Mouse (Mus musculus) hindbrain, embryonic 14.5 days (tissue): ENCODE data around the gene Traf2. TPM values are rescaled to one million over a fixed set of nuclear protein-coding genes. Genes with fewer than 3 reads are reported as not detected.

Source experiments
- ATAC-seq: fragments of 200-750 bp; cut with Nextera tagmentation; 2 replicates; pipeline ENCODE4 v1.8.0; 2017; ENCODE audit warnings: moderate number of reproducible peaks, mild to moderate bottlenecking, moderate TSS enrichment, moderate library complexity; ENCODE audit not compliant: low FRiP score
- DNase-seq: peaks from one replicate; pipeline ENCODE4 v3.0.0-alpha.2; 2015; ENCODE audit warnings: low spot score
- H3K27ac ChIP-seq: fragments of 300-500 bp; sonication (generic); 2 replicates; pipeline ENCODE4 v1.5.1; 2014; ENCODE audit warnings: mild to moderate bottlenecking, moderate library complexity
- H3K27me3 ChIP-seq: fragments of 300-500 bp; sonication (generic); 2 replicates; pipeline ENCODE4 v1.6.1; 2014; ENCODE audit warnings: mild to moderate bottlenecking, low read length, mixed read lengths; ENCODE audit not compliant: control insufficient read depth, insufficient read depth
- H3K36me3 ChIP-seq: fragments of 300-500 bp; sonication (generic); replicated peaks from 2 replicates; pipeline ENCODE4 v1.6.1; 2014; ENCODE audit not compliant: control insufficient read depth, insufficient read depth
- H3K4me1 ChIP-seq: fragments of 300-500 bp; sonication (generic); replicated peaks from 2 replicates; pipeline ENCODE4 v1.6.1; 2014; ENCODE audit warnings: antibody characterized with exemption, low read length, mixed read lengths; ENCODE audit not compliant: control insufficient read depth, insufficient read depth
- H3K4me2 ChIP-seq: fragments of 300-500 bp; sonication (generic); replicated peaks from 2 replicates; pipeline ENCODE4 v1.6.1; 2014; ENCODE audit warnings: mild to moderate bottlenecking, moderate library complexity
- H3K4me3 ChIP-seq: fragments of 300-500 bp; sonication (generic); replicated peaks from 2 replicates; pipeline ENCODE4 v1.5.1; 2014; ENCODE audit warnings: mild to moderate bottlenecking, low read length
- H3K9ac ChIP-seq: fragments of 300-500 bp; sonication (generic); 2 replicates; pipeline ENCODE4 v1.6.1; 2014
- H3K9me3 ChIP-seq: fragments of 300-500 bp; sonication (generic); 2 replicates; pipeline ENCODE4 v1.6.1; 2016; ENCODE audit warnings: low read length; ENCODE audit not compliant: control insufficient read depth
- WGBS: fragments of 180-500 bp; shearing (Covaris S2); extraction: QIAGEN DNeasy Blood & Tissue Kit; methylation state at CpG from one replicate; pipeline ENCODE4 v1.1.7; 2014; 5-methylcytosine and 5-hydroxymethylcytosine counted together
- polyA plus RNA-seq: library from polyadenylated mRNA; unstranded; fragments of >200 nt; fragmentation: Nextera tagmentation; extraction: Ambion mirVana; gene quantifications from 2 replicates; pipeline ENCODE4 v1.2.1, GENCODE M21; 2014

Gene Traf2
- polyA plus RNA-seq = 15.6 and 16.3 TPM in 2 replicates

DNA sequence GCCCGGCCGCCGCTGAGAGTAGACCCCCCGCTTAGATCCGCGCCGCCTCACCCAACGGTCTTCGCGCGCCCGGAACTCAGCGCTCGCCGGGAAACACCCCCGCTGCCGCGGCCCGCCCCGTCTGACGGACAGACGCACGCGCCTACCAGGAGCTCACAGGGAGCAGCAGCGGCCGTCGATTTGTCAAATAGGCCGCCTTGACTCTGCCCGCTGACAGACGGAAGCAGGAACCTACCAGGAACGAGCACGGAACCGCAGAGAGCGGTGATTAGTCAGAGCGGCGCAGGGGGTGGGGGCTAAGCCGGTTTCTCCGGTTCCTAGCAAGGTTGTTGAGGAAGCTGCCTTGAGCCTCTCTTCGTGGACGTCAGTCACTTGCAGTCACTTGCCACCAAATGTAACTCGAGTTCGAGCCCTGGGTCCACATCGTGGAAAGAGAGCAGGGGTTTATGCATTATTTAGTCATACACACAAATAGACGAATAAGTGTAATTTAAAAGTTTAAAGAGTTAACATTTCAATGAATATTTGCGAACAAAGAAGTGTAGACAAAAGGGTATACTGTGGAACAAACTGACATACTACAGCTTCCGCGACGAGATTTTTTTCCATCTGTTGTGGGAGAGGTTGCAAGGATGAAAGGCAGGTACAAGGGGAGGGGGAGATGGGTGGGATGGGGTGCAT, at the start of gene Traf2:
Gene Traf2, minus strand, starts transcription at position 130 of the 681 bp plus-strand sequence.
- 0 out of 2 replicates have a peak, but pooled peaks cover 6% of the 10 kb centered on the region for H3K4me1 ChIP-seq
- no peaks in the 10 kb centered on the region for H3K36me3 ChIP-seq
- H3K9me3 ChIP-seq = no peaks in the 10 kb centered on the region
- H3K4me3 ChIP-seq = peak within 1 kb of the TSS; percentile 65
- no peaks in the 10 kb centered on the region for H3K27me3 ChIP-seq
- 3% methylated on average over 48 of the region's 48 CpGs for WGBS
- peak; percentile 97 for DNase-seq
- peak within 1 kb of the TSS; percentile 68 for H3K9ac ChIP-seq
- H3K27ac ChIP-seq = no peak within 1 kb of the TSS
- peak within 1 kb of the TSS; percentile 76 for H3K4me2 ChIP-seq
- ATAC-seq = peak; percentile 100

DNA sequence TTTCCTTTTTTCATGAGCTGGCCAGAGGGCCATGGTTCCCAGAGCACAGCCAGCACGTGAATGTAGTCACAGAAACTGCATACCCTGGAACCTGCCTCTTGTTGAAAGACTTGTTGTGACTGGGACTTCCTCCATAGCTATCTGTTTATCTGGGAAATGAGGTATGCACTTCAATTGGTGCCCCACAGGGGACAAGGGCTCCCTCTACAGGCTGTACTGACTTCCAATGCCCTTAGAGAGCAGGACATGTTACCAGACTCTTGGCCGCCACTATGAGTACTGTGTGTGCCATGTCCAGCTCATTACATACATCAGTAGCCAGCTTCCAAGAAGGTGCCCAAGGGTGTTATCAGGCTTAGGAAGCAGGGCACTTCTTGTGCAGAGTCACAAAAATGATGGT, 45.1 kb upstream of the Traf2 start:
- 97% methylated on average over 2 of the region's 2 CpGs for WGBS
- H3K4me3 ChIP-seq = no peak overlapping the region
- DNase-seq = no peak
- H3K27me3 ChIP-seq = no peaks in the 10 kb centered on the region
- peaks cover 92% of the 10 kb centered on the region for H3K36me3 ChIP-seq
- H3K4me2 ChIP-seq = no peak overlapping the region
- H3K9ac ChIP-seq = no peak overlapping the region
- no peak for ATAC-seq
- no peak overlapping the region for H3K27ac ChIP-seq
- no peaks in the 10 kb centered on the region for H3K4me1 ChIP-seq
- no peaks in the 10 kb centered on the region for H3K9me3 ChIP-seq

DNA sequence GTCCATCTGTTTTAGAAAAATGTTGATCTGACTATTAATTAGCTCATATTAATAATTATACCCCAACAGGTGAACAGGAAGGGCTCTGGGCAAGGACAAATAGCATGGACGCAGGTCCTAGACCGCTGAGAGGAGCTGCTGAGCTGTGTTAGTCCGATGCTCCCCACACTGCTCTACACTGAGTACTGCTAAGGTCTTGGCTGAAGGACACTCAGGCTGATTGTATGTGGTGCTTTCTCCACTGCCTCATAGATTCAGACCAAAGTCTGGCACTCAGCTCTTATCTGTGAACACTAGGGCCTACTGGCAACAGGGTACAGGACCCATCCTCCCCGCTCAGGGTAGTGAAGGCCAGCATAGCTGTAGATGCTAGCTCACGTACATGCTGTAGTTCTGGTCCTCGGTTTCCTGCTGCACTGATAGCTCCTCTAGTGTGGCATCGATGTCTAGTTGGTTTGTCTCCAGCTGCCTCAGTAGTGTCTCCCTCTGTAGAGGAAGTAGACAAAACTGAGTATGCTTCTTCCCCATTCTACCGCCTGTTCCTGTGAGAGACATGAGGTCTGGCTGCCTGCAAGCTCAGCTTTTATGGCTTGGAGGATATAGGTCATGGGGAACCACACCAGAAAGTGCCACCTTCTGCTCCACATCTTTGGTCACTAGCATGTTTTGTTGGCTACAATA, 41.6 kb upstream of the Traf2 start:
- Histone ChIP-seq H3K27ac (no peak overlapping the region), H3K27me3 (no peaks in the 10 kb centered on the region), H3K4me2 (no peak overlapping the region), H3K9ac (no peak overlapping the region), H3K4me1 (no peaks in the 10 kb centered on the region), H3K9me3 (no peaks in the 10 kb centered on the region), H3K36me3 (peaks cover 89% of the 10 kb centered on the region), H3K4me3 (no peak overlapping the region)
- DNase-seq (no peak), ATAC-seq (no peak)
- WGBS = 95% methylated on average over 8 of the region's 8 CpGs

DNA sequence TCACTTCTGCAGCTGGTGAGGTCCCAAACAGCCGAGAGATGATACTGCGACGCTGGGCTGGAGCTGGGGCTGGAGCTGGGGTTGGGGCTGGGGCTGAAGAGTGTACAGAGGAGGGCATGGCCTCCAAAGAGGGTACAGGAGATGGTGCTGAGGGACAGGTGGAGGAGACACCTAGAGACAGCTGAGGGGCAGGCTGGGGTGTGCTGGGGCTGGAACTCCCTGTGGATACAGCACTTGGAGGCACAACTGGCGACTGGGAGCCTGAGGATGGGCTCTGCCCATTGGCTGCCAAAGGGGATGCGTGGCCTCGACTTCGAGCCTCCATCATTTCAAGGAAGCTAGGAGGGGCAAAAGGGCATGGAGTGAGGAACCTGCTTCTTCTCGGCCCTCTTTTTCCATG, 40.5 kb upstream of the Traf2 start:
- Histone ChIP-seq H3K36me3 (peaks cover 86% of the 10 kb centered on the region), H3K4me1 (peaks cover 9% of the 10 kb centered on the region), H3K27me3 (no peaks in the 10 kb centered on the region), H3K27ac (no peak overlapping the region), H3K9ac (no peak overlapping the region), H3K4me2 (no peak overlapping the region), H3K9me3 (no peaks in the 10 kb centered on the region), H3K4me3 (no peak overlapping the region)
- DNase-seq (no peak), ATAC-seq (no peak)
- 96% methylated on average over 8 of the region's 8 CpGs for WGBS

DNA sequence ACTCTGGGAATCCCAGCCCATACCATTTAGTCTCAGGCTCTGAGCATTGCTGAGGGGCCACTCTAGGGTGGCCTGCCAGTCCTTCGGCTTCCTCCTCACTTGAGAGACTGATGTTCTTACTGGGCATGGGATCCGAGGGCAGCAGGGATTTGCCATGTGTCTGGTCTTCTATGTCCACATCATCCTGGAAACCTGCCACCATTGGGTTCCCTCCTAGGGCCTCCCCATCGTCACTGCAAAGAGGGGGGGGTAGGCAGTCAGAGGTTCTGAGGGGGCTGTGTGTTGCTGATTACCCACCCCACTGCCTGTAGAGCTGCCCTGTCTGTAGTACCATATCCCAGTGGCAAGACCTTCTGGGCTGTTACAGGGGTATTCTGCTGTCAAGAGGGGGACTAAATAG, 38.9 kb upstream of the Traf2 start:
- Histone ChIP-seq H3K4me2 (no peak overlapping the region), H3K9ac (no peak overlapping the region), H3K4me3 (no peak overlapping the region), H3K36me3 (peaks cover 69% of the 10 kb centered on the region), H3K27ac (no peak overlapping the region), H3K9me3 (no peaks in the 10 kb centered on the region), H3K4me1 (peaks cover 19% of the 10 kb centered on the region), H3K27me3 (peaks cover 4% of the 10 kb centered on the region)
- ATAC-seq (no peak), DNase-seq (no peak)
- WGBS = 87% methylated on average over 3 of the region's 3 CpGs

DNA sequence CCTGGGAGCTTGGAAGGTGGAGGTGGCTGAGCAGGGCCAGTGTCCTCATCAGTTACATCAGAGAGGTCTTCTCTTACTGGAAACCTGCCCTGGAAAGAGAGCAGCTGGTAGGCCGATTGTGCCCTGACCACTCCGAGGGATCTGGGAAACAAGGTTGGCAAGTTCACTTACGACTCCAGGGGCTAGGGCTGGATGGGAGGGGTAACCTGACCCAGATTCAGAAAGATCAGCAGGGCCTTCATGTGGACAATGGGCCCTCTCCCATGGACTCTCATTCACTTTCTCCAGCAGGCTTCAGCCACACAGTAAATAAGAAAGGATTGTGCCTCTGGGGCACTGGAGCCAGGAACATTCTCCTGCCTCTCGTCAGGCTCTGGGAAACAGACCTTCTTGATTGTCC, 38.1 kb upstream of the Traf2 start:
- no peaks in the 10 kb centered on the region for H3K9me3 ChIP-seq
- peaks cover 61% of the 10 kb centered on the region for H3K36me3 ChIP-seq
- no peak overlapping the region for H3K9ac ChIP-seq
- H3K4me1 ChIP-seq = peaks cover 24% of the 10 kb centered on the region
- no peak overlapping the region for H3K4me2 ChIP-seq
- peaks cover 11% of the 10 kb centered on the region for H3K27me3 ChIP-seq
- no peak for ATAC-seq
- H3K27ac ChIP-seq = no peak overlapping the region
- no peak overlapping the region for H3K4me3 ChIP-seq
- 86% methylated on average over 4 of the region's 4 CpGs for WGBS
- no peak for DNase-seq

DNA sequence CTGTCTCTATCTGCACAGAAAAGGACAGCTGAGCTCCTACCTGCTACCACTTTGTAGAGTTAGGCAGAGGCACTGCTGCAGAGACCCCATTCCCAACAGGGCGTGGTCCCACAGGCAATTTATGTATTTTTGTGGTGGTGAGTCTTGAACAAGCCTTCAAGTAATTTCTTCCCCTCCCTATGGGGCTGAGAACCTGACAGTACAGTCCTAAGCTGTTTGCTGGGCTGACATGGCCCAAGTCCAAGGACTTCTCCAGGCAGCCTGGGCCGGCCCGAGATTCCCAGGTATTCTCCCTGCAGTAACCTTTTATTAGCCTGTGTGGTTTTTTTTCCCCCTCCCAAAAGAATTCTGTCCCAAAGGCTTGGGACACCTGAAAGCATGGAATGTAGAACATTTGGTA, 37.4 kb upstream of the Traf2 start:
- DNase-seq (no peak), ATAC-seq (no peak)
- 96% methylated on average over 3 of the region's 3 CpGs for WGBS

DNA sequence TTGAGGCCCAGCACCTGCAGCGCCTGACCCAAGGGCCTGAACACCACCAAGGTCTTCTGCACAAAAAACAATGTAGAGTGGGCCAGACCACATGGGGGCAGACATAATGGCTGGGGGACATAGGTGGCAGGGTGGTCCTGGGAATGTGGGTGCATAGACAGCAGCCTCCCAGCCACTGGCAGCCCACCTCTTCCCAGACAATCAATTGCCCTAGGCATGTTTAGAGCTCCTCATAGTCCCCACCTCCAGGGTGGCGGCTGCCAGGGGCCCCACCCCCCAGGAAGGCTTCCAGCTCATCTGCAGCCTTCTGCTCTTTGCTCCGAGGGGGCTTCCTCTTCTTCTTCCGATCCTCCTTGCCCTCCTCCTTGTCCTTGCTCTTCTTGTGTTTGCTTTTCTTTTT, 36.8 kb upstream of the Traf2 start:
- 72% methylated on average over 4 of the region's 4 CpGs for WGBS
- Histone ChIP-seq H3K4me3 (no peak overlapping the region), H3K36me3 (peaks cover 59% of the 10 kb centered on the region), H3K27ac (0 out of 2 replicates have a peak overlapping the region, but pooled peaks have one; percentile 54), H3K9me3 (no peaks in the 10 kb centered on the region), H3K4me2 (no peak overlapping the region), H3K4me1 (peaks cover 32% of the 10 kb centered on the region), H3K27me3 (peaks cover 24% of the 10 kb centered on the region), H3K9ac (no peak overlapping the region)
- DNase-seq (no peak), ATAC-seq (no peak)

More for the DNA sequence above, 37.4 kb upstream of the Traf2 start:
- Histone ChIP-seq H3K4me3 (no peak overlapping the region), H3K9me3 (no peaks in the 10 kb centered on the region), H3K27me3 (peaks cover 18% of the 10 kb centered on the region), H3K4me2 (no peak overlapping the region), H3K36me3 (peaks cover 55% of the 10 kb centered on the region), H3K9ac (no peak overlapping the region), H3K27ac (no peak overlapping the region), H3K4me1 (peaks cover 31% of the 10 kb centered on the region)

DNA sequence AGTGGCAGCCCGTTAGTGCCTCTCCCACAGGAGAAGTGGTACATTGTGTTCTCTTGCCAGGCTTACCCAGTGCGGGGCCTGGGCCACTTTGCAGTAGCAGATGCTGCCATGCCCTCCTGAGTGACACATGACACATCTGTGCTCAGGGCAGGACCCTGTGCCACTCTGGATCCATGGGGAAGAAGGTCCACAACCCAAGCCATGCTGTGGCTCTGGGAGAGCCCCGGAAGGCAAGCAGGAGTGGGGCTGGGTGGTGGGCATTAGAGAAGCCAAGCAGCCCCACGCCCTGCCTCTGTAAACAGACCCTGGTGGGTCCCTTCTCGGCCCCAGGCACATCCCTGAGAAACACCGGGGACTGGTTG, 36.4 kb upstream of the Traf2 start:
- no peaks in the 10 kb centered on the region for H3K9me3 ChIP-seq
- ATAC-seq = no peak
- H3K27ac ChIP-seq = peak overlapping the region; percentile 54
- H3K27me3 ChIP-seq = peaks cover 29% of the 10 kb centered on the region
- H3K9ac ChIP-seq = peak overlapping the region; percentile 31; the same call in 1 of the 2 replicates
- no peak overlapping the region for H3K4me2 ChIP-seq
- DNase-seq = no peak
- H3K4me1 ChIP-seq = peaks cover 32% of the 10 kb centered on the region
- H3K36me3 ChIP-seq = peaks cover 54% of the 10 kb centered on the region
- no peak overlapping the region for H3K4me3 ChIP-seq
- 64% methylated on average over 6 of the region's 6 CpGs for WGBS
